In the genomic region with DNA sequence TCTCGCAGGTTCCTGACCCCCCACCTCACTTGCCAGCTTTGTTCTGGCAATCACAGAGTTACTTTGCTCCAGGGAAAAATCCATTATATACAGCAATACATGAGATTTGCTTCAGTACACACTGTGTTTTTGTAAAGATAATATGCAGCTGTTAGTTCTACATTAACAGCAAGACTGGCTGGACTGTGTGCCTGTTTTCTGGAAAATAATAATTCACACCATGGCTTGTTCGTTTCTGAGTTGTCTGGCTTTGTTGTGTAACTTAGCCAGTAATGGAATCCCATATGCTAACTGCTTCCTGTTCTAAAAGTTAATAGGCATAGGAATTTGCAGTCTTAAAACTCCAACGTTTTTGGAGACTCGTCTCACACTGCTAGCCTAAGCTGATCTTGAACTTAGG, we compare ENCODE assay signal across 17 mouse cellular contexts.
A peak's percentile ranks its signal among the peaks of the same experiment; 100 is the strongest.
DNase-seq lines count a peak whose midpoint lies in the region; ATAC-seq and TF ChIP-seq lines count a peak whose summit lies in the region.
"Had no signal": no experiment of that assay in that cellular context is flagged by ENCODE, and none has a peak within 500 bp of the region (broad histone marks: within the 10 kb centered on the region; RNA-seq: fewer than 3 reads in every experiment).

No protein-coding gene starts in this region.

- peaks cover 41% of the 10 kb centered on the region for H3K4me1 ChIP-seq in hindbrain, embryonic 10.5 days (replicated peaks)
- peaks cover 9% of the 10 kb centered on the region for H3K4me1 ChIP-seq in hindbrain, embryonic 16.5 days (ENCODE audit: control insufficient read depth, insufficient read depth, low read depth, low read length)
- H3K4me1 ChIP-seq in kidney, adult 2 months (ENCODE audit: control insufficient read depth, insufficient read depth, low read length) = peaks cover 14% of the 10 kb centered on the region; the same call in 1 of the 2 replicates
- peaks cover 80% of the 10 kb centered on the region for H3K4me1 ChIP-seq in forebrain, embryonic 13.5 days
- peaks cover 31% of the 10 kb centered on the region for H3K4me1 ChIP-seq in limb, embryonic 13.5 days

- DNase-seq in hindbrain, embryonic 10.5 days (ENCODE audit: low spot score) = no peak
- DNase-seq in kidney, postnatal 14 days = peak; percentile 7
- no peak for DNase-seq in kidney, adult 2 months
- DNase-seq in urinary bladder, postnatal 14 days (ENCODE audit: low spot score) = no peak
- no peak for DNase-seq in adrenal gland, postnatal 25 days
- DNase-seq: adrenal gland, postnatal 10 days; cerebellum, adult 11-12 months; cerebellum, postnatal 36 days; gastrocnemius, postnatal 36 days; heart, postnatal 14 days; lung, postnatal 10 days; thymus, adult 2 months had no signal

- no peak for TF ChIP-seq CTCF in kidney, adult 2 months (conservative IDR thresholded peaks at IDR 0.05; ENCODE audit: insufficient read depth, insufficient read length, low read depth, low read length)

- no peak for ATAC-seq in hindbrain, embryonic 16.5 days
- ATAC-seq in forebrain, embryonic 13.5 days = no peak
- peak; percentile 64; the same call in 1 of the 2 replicates for ATAC-seq in limb, embryonic 13.5 days (ENCODE audit: low FRiP score, low read depth)

- no peak for TF ChIP-seq POLR2A in kidney, adult 2 months (IDR thresholded peaks at IDR 0.05; ENCODE audit: low read depth, low read length)

- no peak overlapping the region for H3K4me3 ChIP-seq in hindbrain, embryonic 10.5 days
- H3K4me3 ChIP-seq in hindbrain, embryonic 16.5 days (ENCODE audit: low read length) = no peak overlapping the region
- H3K4me3 ChIP-seq in kidney, adult 2 months (ENCODE audit: insufficient read depth, low read depth, low read length) = no peak overlapping the region
- H3K4me3 ChIP-seq in forebrain, embryonic 13.5 days = no peak overlapping the region
- H3K4me3 ChIP-seq in limb, embryonic 13.5 days = no peak overlapping the region

- H3K4me2 ChIP-seq in hindbrain, embryonic 16.5 days (ENCODE audit: low read length) = no peak overlapping the region
- H3K4me2 ChIP-seq in forebrain, embryonic 13.5 days = no peak overlapping the region
- no peak overlapping the region for H3K4me2 ChIP-seq in limb, embryonic 13.5 days (replicated peaks)
- H3K4me2 ChIP-seq: heart, embryonic 11.5 days; liver, embryonic 11.5 days had no signal

- WGBS in hindbrain, embryonic 10.5 days = 65% methylated on average over 4 of the region's 4 CpGs
- WGBS in hindbrain, embryonic 16.5 days = 38% methylated on average over 4 of the region's 4 CpGs
- WGBS in kidney, adult 2 months = 28% methylated on average over 4 of the region's 4 CpGs
- 25% methylated on average over 4 of the region's 4 CpGs for WGBS in forebrain, embryonic 13.5 days
- WGBS in limb, embryonic 13.5 days = 10% methylated on average over 4 of the region's 4 CpGs

- H3K27me3 ChIP-seq in hindbrain, embryonic 10.5 days (ENCODE audit: insufficient read depth, poor library complexity, severe bottlenecking) = no peaks in the 10 kb centered on the region
- H3K27me3 ChIP-seq in hindbrain, embryonic 16.5 days (replicated peaks; ENCODE audit: control insufficient read depth, insufficient read depth, low read length) = no peaks in the 10 kb centered on the region
- no peaks in the 10 kb centered on the region for H3K27me3 ChIP-seq in kidney, adult 2 months (replicated peaks; ENCODE audit: control insufficient read depth, insufficient read depth, low read length)
- H3K27me3 ChIP-seq in forebrain, embryonic 13.5 days = no peaks in the 10 kb centered on the region
- no peaks in the 10 kb centered on the region for H3K27me3 ChIP-seq in limb, embryonic 13.5 days

- H3K27ac ChIP-seq in hindbrain, embryonic 10.5 days = peak overlapping the region; percentile 87; the same call in 1 of the 2 replicates
- H3K27ac ChIP-seq in hindbrain, embryonic 16.5 days (ENCODE audit: low read depth, low read length) = no peak overlapping the region
- H3K27ac ChIP-seq in kidney, adult 2 months (ENCODE audit: insufficient read depth, low read depth, low read length) = no peak overlapping the region
- peak overlapping the region; percentile 85; the same call in 1 of the 2 replicates for H3K27ac ChIP-seq in forebrain, embryonic 13.5 days
- 0 out of 2 replicates have a peak overlapping the region, but pooled peaks have one; percentile 23 for H3K27ac ChIP-seq in limb, embryonic 13.5 days

- H3K9ac ChIP-seq in hindbrain, embryonic 16.5 days (ENCODE audit: low read depth, low read length) = no peak overlapping the region
- H3K9ac ChIP-seq in forebrain, embryonic 13.5 days = no peak overlapping the region
- no peak overlapping the region for H3K9ac ChIP-seq in limb, embryonic 13.5 days

- H3K9me3 ChIP-seq in hindbrain, embryonic 10.5 days = no peaks in the 10 kb centered on the region
- no peaks in the 10 kb centered on the region for H3K9me3 ChIP-seq in hindbrain, embryonic 16.5 days (ENCODE audit: control insufficient read depth, low read length)
- no peaks in the 10 kb centered on the region for H3K9me3 ChIP-seq in forebrain, embryonic 13.5 days (replicated peaks)
- H3K9me3 ChIP-seq in limb, embryonic 13.5 days = no peaks in the 10 kb centered on the region

- H3K36me3 ChIP-seq in hindbrain, embryonic 10.5 days = no peaks in the 10 kb centered on the region
- no peaks in the 10 kb centered on the region for H3K36me3 ChIP-seq in hindbrain, embryonic 16.5 days (ENCODE audit: control insufficient read depth, insufficient read depth, low read length)
- no peaks in the 10 kb centered on the region for H3K36me3 ChIP-seq in kidney, adult 2 months (ENCODE audit: control insufficient read depth, insufficient read depth, low read length)
- H3K36me3 ChIP-seq in forebrain, embryonic 13.5 days (ENCODE audit: poor library complexity, severe bottlenecking) = no peaks in the 10 kb centered on the region
- no peaks in the 10 kb centered on the region for H3K36me3 ChIP-seq in limb, embryonic 13.5 days

Comparison
In these comparisons a context has a peak if more than half of its experiments do, and no peak if none do; other contexts are left out.
1. H3K27ac ChIP-seq: peak in hindbrain, embryonic 10.5 days (single experiment), forebrain, embryonic 13.5 days (single experiment) and limb, embryonic 13.5 days (single experiment); none in hindbrain, embryonic 16.5 days (single experiment) and kidney, adult 2 months (single experiment).